Mouse (Mus musculus) CH12.LX (cell line): ENCODE results near the gene Ran. TPM values are rescaled to one million over a fixed set of nuclear protein-coding genes. Genes with fewer than 3 reads are reported as not detected.

Source experiments
- DNase-seq: peaks from one replicate; pipeline ENCODE4 v3.0.0-alpha.2; 2013; ENCODE audit errors: extremely low read depth
- H3K27ac ChIP-seq: 2 replicates; pipeline ENCODE4 v1.5.1; 2012; ENCODE audit warnings: low read depth, mild to moderate bottlenecking, control low read depth, moderate library complexity; ENCODE audit not compliant: insufficient read depth
- H3K27me3 ChIP-seq: replicated peaks from 2 replicates; pipeline ENCODE3; 2012; ENCODE audit warnings: inconsistent platforms
- H3K36me3 ChIP-seq, 2 experiments: replicated peaks in 1 of 2; 2 replicates each; pipeline versions ENCODE3 to v1.6.1; 2012; ENCODE audit warnings: inconsistent platforms in 1 of 2, low read length in 1 of 2, mild to moderate bottlenecking in 1 of 2, mixed read lengths in 1 of 2, moderate library complexity in 1 of 2; ENCODE audit not compliant: control insufficient read depth in 1 of 2, insufficient read depth in 1 of 2
- H3K4me1 ChIP-seq, 2 experiments: 2 replicates each; pipeline ENCODE4 v1.6.1; 2012; ENCODE audit warnings: inconsistent platforms in 1 of 2, moderate library complexity in 1 of 2; ENCODE audit not compliant: insufficient read depth in 2 of 2, control insufficient read depth in 1 of 2
- H3K4me2 ChIP-seq: 2 replicates; pipeline ENCODE4 v1.6.1; 2012; ENCODE audit warnings: low read depth, mild to moderate bottlenecking, control low read depth; ENCODE audit not compliant: poor library complexity, insufficient read depth, severe bottlenecking
- H3K4me3 ChIP-seq, 3 experiments: fragments of 150-350 bp in 1 of 3; sonication (generic) in 1 of 3; replicated peaks in 1 of 3; 2 replicates each; pipeline versions ENCODE3 to v1.5.1; 2011 to 2012; ENCODE audit warnings: low read depth in 2 of 3, low read length in 2 of 3, mild to moderate bottlenecking in 2 of 3, moderate library complexity in 2 of 3, control low read depth in 1 of 3, improper control_type of control experiment in 1 of 3, inconsistent platforms in 1 of 3, mixed read lengths in 1 of 3; ENCODE audit not compliant: poor library complexity in 1 of 3
- H3K79me2 ChIP-seq: replicated peaks from 2 replicates; pipeline ENCODE4 v1.6.1; 2012; ENCODE audit warnings: mild to moderate bottlenecking, moderate library complexity; ENCODE audit not compliant: control insufficient read depth, poor library complexity, insufficient read depth, severe bottlenecking; ENCODE audit errors: extremely low read depth
- H3K9ac ChIP-seq: 2 replicates; pipeline ENCODE4 v1.6.1; 2012; ENCODE audit warnings: low read depth, mild to moderate bottlenecking, control low read depth, moderate library complexity; ENCODE audit not compliant: insufficient read depth
- H3K9me3 ChIP-seq: replicated peaks from 2 replicates; pipeline ENCODE3; 2012; ENCODE audit warnings: low read length, inconsistent platforms, mixed read lengths
- CHD1 ChIP-seq: IDR thresholded peaks from 2 replicates; pipeline ENCODE4 v1.6.1; 2012; ENCODE audit warnings: low read depth, low read length, improper control_type of control experiment, inconsistent platforms
- CHD2 ChIP-seq: IDR thresholded peaks from 2 replicates; pipeline ENCODE4 v1.6.1; 2011; ENCODE audit warnings: low read length, improper control_type of control experiment
- ELF1 ChIP-seq: IDR thresholded peaks from 2 replicates; pipeline ENCODE4 v1.6.1; 2014; ENCODE audit warnings: low read depth, mild to moderate bottlenecking, inconsistent platforms, low read length, improper control_type of control experiment
- ETS1 ChIP-seq: conservative IDR thresholded peaks from 2 replicates; pipeline ENCODE4 v1.6.1; 2012; ENCODE audit warnings: low read depth, mild to moderate bottlenecking, inconsistent platforms, low read length, improper control_type of control experiment, moderate library complexity
- GABPA ChIP-seq: IDR thresholded peaks from 2 replicates; pipeline ENCODE4 v1.6.1; 2012; ENCODE audit warnings: low read depth, low read length, improper control_type of control experiment, inconsistent platforms; ENCODE audit not compliant: insufficient replicate concordance
- IRF4 ChIP-seq: IDR thresholded peaks from 2 replicates; pipeline ENCODE4 v1.6.1; 2014; ENCODE audit warnings: low read depth, mild to moderate bottlenecking, inconsistent platforms, low read length, improper control_type of control experiment
- JUND ChIP-seq: conservative IDR thresholded peaks from 2 replicates; pipeline ENCODE4 v1.6.1; 2011; ENCODE audit warnings: low read depth, low read length, improper control_type of control experiment
- KAT2A ChIP-seq: IDR thresholded peaks from 2 replicates; pipeline ENCODE4 v1.6.1; 2012; ENCODE audit warnings: low read length, improper control_type of control experiment, inconsistent platforms; ENCODE audit not compliant: insufficient replicate concordance
- MAX ChIP-seq: IDR thresholded peaks from 2 replicates; pipeline ENCODE4 v1.6.1; 2011; ENCODE audit warnings: low read length, improper control_type of control experiment
- MEF2A ChIP-seq: IDR thresholded peaks from 2 replicates; pipeline ENCODE4 v1.6.1; 2014; ENCODE audit warnings: low read depth, mild to moderate bottlenecking, inconsistent platforms, low read length, improper control_type of control experiment, borderline replicate concordance
- MXI1 ChIP-seq: IDR thresholded peaks from 2 replicates; pipeline ENCODE4 v1.6.1; 2011; ENCODE audit warnings: mild to moderate bottlenecking, low read depth, low read length, improper control_type of control experiment
- NELFE ChIP-seq: IDR thresholded peaks from 2 replicates; pipeline ENCODE4 v1.6.1; 2011; ENCODE audit warnings: low read depth, low read length, improper control_type of control experiment
- NRF1 ChIP-seq: IDR thresholded peaks from 2 replicates; pipeline ENCODE4 v1.6.1; 2014; ENCODE audit warnings: low read depth, mild to moderate bottlenecking, inconsistent platforms, low read length, improper control_type of control experiment, moderate library complexity
- PAX5 ChIP-seq: IDR thresholded peaks from 2 replicates; pipeline ENCODE4 v1.6.1; 2012; ENCODE audit warnings: low read length, inconsistent platforms, mixed read lengths
- POLR2A ChIP-seq: IDR thresholded peaks from 2 replicates; pipeline ENCODE4 v1.6.1; 2011; ENCODE audit warnings: low read depth, mild to moderate bottlenecking, improper control_type of control experiment, low read length
- POLR2AphosphoS2 ChIP-seq: IDR thresholded peaks from 2 replicates; pipeline ENCODE4 v1.6.1; 2011; ENCODE audit warnings: low read depth, low read length, improper control_type of control experiment
- SIN3A ChIP-seq: IDR thresholded peaks from 2 replicates; pipeline ENCODE4 v1.6.1; 2012; ENCODE audit warnings: low read length, improper control_type of control experiment, inconsistent platforms
- TCF12 ChIP-seq: IDR thresholded peaks from 2 replicates; pipeline ENCODE4 v1.6.1; 2014; ENCODE audit warnings: low read depth, mild to moderate bottlenecking, inconsistent platforms, low read length, improper control_type of control experiment
- USF2 ChIP-seq: conservative IDR thresholded peaks from 2 replicates; pipeline ENCODE4 v1.6.1; 2011; ENCODE audit warnings: low read depth, low read length, improper control_type of control experiment
- ZMIZ1 ChIP-seq: IDR thresholded peaks from 2 replicates; pipeline ENCODE4 v1.6.1; 2012; ENCODE audit warnings: low read depth, mild to moderate bottlenecking, inconsistent platforms, low read length, improper control_type of control experiment
- ZNF384 ChIP-seq: IDR thresholded peaks from 2 replicates; pipeline ENCODE4 v1.6.1; 2012; ENCODE audit warnings: low read depth, low read length, improper control_type of control experiment, inconsistent platforms
- dilution Hi-C: fragments of 300-500 bp; cut with MboI; formaldehyde crosslinking; loops from 2 replicates; pipeline ENCODE4 v1.14.3; 2020; ENCODE audit warnings: low sequenced_read_pairs; ENCODE audit not compliant: extremely low pct_unique_long_range_greater_than_20kb, extremely low pct_ligation_motif_present
- in situ Hi-C: fragments of 300-500 bp; cut with MboI; formaldehyde crosslinking; loops from 3 replicates; pipeline ENCODE4 v1.14.3; 2019; ENCODE audit warnings: low sequenced_read_pairs, low pct_ligation_motif_present, low pct_unique_long_range_greater_than_20kb, mixed read lengths
- polyA plus RNA-seq: library from polyadenylated mRNA; unstranded; fragments of >175 nt; gene quantifications from 2 replicates; pipeline ENCODE4 v1.2.1, GENCODE M21; 2012; ENCODE audit warnings: low read depth; ENCODE audit not compliant: insufficient read length
- total RNA-seq, 2 experiments: library from RNA; depleted of rRNA; stranded (reverse); fragments of 300-350 nt in 1 of 2; fragments of >200 nt in 1 of 2; gene quantifications; 2 replicates each; pipeline ENCODE4 v1.2.3; 2012 to 2014

Gene Ran
- total and polyA plus RNA-seq, 3 experiments: 847 to 1,512 (median 1,083) TPM

- TF ChIP-seq MEF2A: no peak
- no peak for TF ChIP-seq IRF4
- TF ChIP-seq NRF1: no peak
- no peak for TF ChIP-seq ETS1
- no peak for TF ChIP-seq POLR2AphosphoS2
- TF ChIP-seq ELF1: no peak
- TF ChIP-seq ZNF384: no peak
- TF ChIP-seq USF2: no peak
- TF ChIP-seq ZMIZ1: no peak
- peaks cover 0 to 2% of the 10 kb centered on the region in 2 experiments for H3K36me3 ChIP-seq
- peak overlapping the region; percentile 54 to 83 (median 62) for H3K4me3 ChIP-seq
- H3K9ac ChIP-seq: peak overlapping the region; percentile 73
- in situ Hi-C loops (loop anchor here (25.0 kb wide), 1 partner anchor 1396 kb away; no protein-coding TSS in a partner anchor), dilution Hi-C loops (no loop called here)
- no peak overlapping the region for H3K27ac ChIP-seq
- H3K4me1 ChIP-seq: peaks cover 7 to 28% of the 10 kb centered on the region in 2 experiments
- H3K79me2 ChIP-seq: no peaks in the 10 kb centered on the region
- H3K4me2 ChIP-seq: peak overlapping the region; percentile 84
- H3K9me3 ChIP-seq: no peaks in the 10 kb centered on the region
- DNase-seq: no peak
- H3K27me3 ChIP-seq: peaks cover 7% of the 10 kb centered on the region
Measured at GRCm38 (mm10) chr5:129008008-129008407, 11.9 kb upstream of the Ran start.

DNA sequence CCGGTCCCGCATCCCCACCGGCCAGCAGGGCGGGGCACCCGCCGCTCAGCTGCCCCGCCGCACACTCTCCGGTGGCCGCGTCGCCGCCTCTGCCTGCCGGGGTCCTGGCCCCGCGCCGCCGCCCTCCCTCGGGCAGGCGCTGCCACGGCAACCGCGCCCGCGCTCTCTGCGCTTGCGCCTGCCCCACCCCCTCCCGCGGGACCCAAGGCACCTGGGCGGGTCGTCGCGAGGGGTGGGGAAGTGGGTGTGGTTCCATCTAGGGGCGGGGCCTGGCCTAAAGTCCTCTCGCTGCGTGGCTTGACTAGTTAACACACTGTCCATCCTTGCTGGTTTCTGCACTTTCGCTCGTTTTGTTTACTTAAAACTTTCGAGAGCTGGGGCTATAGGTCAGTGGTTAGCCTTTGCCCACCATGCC lies 11.4 kb upstream of the Ran start, which contains the start of gene Stx2:
TSS of gene Stx2 (minus strand) at position 163 of the 415 bp plus-strand sequence.
- Histone ChIP-seq H3K4me1 (peaks cover 7 to 28% of the 10 kb centered on the region in 2 experiments), H3K27me3 (peaks cover 7% of the 10 kb centered on the region), H3K36me3 (peaks cover 0 to 2% of the 10 kb centered on the region in 2 experiments), H3K9ac (peak within 1 kb of the TSS; percentile 73), H3K4me3 (peak within 1 kb of the TSS; percentile 54 to 83 (median 62)), H3K79me2 (no peaks in the 10 kb centered on the region), H3K9me3 (no peaks in the 10 kb centered on the region), H3K4me2 (peak within 1 kb of the TSS; percentile 84), H3K27ac (no peak within 1 kb of the TSS)
- DNase-seq: peak; percentile 79
- TF ChIP-seq POLR2AphosphoS2: no peak
- TF ChIP-seq ELF1: 0 out of 2 replicates have a peak, but pooled peaks have one; percentile 33
- TF ChIP-seq MXI1: peak; percentile 70
- peak; percentile 54; the same call in 1 of the 2 replicates for TF ChIP-seq NELFE
- peak; percentile 63; the same call in 1 of the 2 replicates for TF ChIP-seq CHD2
- peak; percentile 96 for TF ChIP-seq NRF1
- no peak; the same call in 1 of the 2 replicates for TF ChIP-seq TCF12
- no peak for TF ChIP-seq ZNF384
- no peak for TF ChIP-seq KAT2A
- TF ChIP-seq JUND: no peak
- peak; percentile 67 for TF ChIP-seq POLR2A
- 0 out of 2 replicates have a peak, but pooled peaks have one; percentile 47 for TF ChIP-seq SIN3A
- TF ChIP-seq MAX: no peak
- TF ChIP-seq GABPA: no peak
- no peak for TF ChIP-seq CHD1
- no peak for TF ChIP-seq ETS1
- no peak for TF ChIP-seq PAX5
- in situ Hi-C loops: loop anchor here (25.0 kb wide), 1 partner anchor 1396 kb away; no protein-coding TSS in a partner anchor
- dilution Hi-C loops: no loop called here
